Mouse (Mus musculus): ENCODE data around the gene Rasgrp3. TPM values are rescaled to one million over a fixed set of nuclear protein-coding genes. Genes with fewer than 3 reads are reported as not detected.

Gene Rasgrp3
- polyA plus RNA-seq, 1 experiment from 2014 or later = 14.7 TPM

- Histone ChIP-seq H3K4me2 (peak within 1 kb of the TSS; percentile 74), H3K4me1 (peaks cover 19% of the 10 kb centered on the region), H3K9me3 (no peaks in the 10 kb centered on the region), H3K27me3 (no peaks in the 10 kb centered on the region), H3K4me3 (peak within 1 kb of the TSS; percentile 95), H3K9ac (peak within 1 kb of the TSS; percentile 76), H3K27ac (peak within 1 kb of the TSS; percentile 80), H3K36me3 (peaks cover 10% of the 10 kb centered on the region; the same call in 1 of the 2 replicates)
- peak; percentile 98 for ATAC-seq (ENCODE audit: insufficient number of reproducible peaks, low FRiP score, low TSS enrichment, low read depth)
- under 1% methylated on average over 56 of the region's 56 CpGs for WGBS
Observed at GRCm38 (mm10) chr17:75551512-75552400, 116.1 kb downstream of the Rasgrp3 start, which contains the start of gene Fam98a. TSS of gene Fam98a (minus strand) at chr17:75551946.

- H3K27me3 ChIP-seq = no peaks in the 10 kb centered on the region
- ATAC-seq (ENCODE audit: insufficient number of reproducible peaks, low FRiP score, low TSS enrichment, low read depth) = no peak
- WGBS = 42% methylated on average over 3 of the region's 3 CpGs
- H3K4me3 ChIP-seq = no peak overlapping the region
- no peak overlapping the region for H3K4me2 ChIP-seq
- H3K9ac ChIP-seq = no peak overlapping the region
- no peak overlapping the region for H3K27ac ChIP-seq
- no peaks in the 10 kb centered on the region; the same call in 1 of the 2 replicates for H3K9me3 ChIP-seq
- no peaks in the 10 kb centered on the region for H3K4me1 ChIP-seq
- no peaks in the 10 kb centered on the region for H3K36me3 ChIP-seq
Observed at GRCm38 (mm10) chr17:75557031-75557430, 121.3 kb downstream of the Rasgrp3 start.

GRCm38 (mm10) chr17:75558041-75558440 is 122.3 kb downstream of the Rasgrp3 start:
- H3K9ac ChIP-seq = no peak overlapping the region
- no peak for ATAC-seq (ENCODE audit: insufficient number of reproducible peaks, low FRiP score, low TSS enrichment, low read depth)
- H3K36me3 ChIP-seq = no peaks in the 10 kb centered on the region
- 94% methylated on average over 2 of the region's 2 CpGs for WGBS
- H3K27ac ChIP-seq = no peak overlapping the region
- no peaks in the 10 kb centered on the region; the same call in 1 of the 2 replicates for H3K9me3 ChIP-seq
- H3K4me3 ChIP-seq = no peak overlapping the region
- H3K4me1 ChIP-seq = no peaks in the 10 kb centered on the region
- no peak overlapping the region for H3K4me2 ChIP-seq
- no peaks in the 10 kb centered on the region for H3K27me3 ChIP-seq

DNA sequence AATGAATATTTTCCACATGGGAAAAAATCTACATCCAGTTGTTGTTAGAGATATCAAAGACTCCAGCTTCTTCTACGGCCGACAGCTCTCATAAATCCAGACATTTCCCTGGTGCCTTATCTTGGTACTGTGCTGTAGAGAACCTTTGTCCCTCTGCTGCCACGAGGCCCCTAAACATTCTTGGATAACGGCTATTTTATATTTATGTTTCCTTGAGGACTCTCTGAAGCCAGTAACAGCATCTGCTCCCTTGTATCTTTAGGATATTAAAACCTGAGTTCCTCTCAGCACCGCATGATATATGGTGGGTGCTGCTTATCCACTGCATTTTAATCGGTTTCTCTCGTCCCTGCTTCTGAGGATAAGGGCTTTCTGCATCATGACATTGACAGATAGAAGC is 139.9 kb downstream of the Rasgrp3 start:
- ATAC-seq (ENCODE audit: insufficient number of reproducible peaks, low FRiP score, low TSS enrichment, low read depth) = no peak
- Histone ChIP-seq H3K9ac (no peak overlapping the region), H3K27me3 (no peaks in the 10 kb centered on the region), H3K4me2 (no peak overlapping the region), H3K4me3 (no peak overlapping the region), H3K4me1 (no peaks in the 10 kb centered on the region), H3K9me3 (0 out of 2 replicates have a peak, but pooled peaks cover 3% of the 10 kb centered on the region), H3K27ac (no peak overlapping the region), H3K36me3 (no peaks in the 10 kb centered on the region)
- 44% methylated on average over 7 of the region's 7 CpGs for WGBS

Other genes starting within 250 kb of the Rasgrp3 start
- gene Fam98a, start 116.0 kb downstream of the Rasgrp3 start, polyA plus RNA-seq (2015; fragmentation: Nextera tagmentation; extraction: Ambion mirVana) = 33.0 and 33.3 TPM in 2 replicates